In the genomic region with DNA sequence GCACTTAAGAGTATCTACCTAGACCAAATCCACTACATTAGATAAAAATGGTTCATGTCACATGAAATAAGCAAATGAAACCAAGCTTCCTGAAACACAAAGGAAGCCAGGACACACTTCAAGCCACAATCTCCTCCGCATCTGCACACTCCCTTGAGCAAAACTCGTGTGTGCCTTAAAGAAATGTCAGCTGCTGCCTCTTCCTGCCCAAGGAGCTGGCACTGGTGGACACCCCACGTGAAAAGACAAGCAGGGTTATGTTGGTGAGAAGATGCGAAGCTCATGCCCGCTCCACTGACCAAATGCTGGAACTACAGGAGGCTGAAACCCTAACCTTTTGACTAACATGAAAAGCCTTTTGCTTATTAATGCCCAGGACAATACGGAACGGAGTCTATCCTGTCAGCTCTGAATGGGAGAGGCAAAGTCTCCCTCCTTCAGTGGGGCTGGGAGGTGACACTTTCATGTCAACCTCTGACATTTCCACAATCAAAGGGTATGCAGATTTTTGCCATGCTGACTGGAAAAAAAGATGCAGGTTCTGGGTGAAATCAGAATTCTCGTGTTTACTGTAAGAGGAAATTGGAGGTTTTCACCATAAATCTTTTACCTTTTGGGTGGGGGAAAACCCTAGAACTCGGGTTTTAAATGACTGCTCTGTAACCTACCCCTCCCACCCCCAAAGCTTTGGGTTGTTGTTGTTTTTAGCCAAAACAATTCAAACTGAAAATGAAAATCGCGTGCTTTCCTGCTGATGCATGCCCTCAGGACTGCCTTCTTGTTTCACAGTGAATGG, we compare ENCODE assay signal across 12 mouse cellular contexts.
DNase-seq lines count a peak whose midpoint lies in the region.
"Had no signal": no experiment of that assay in that cellular context is flagged by ENCODE, and none has a peak within 500 bp of the region (broad histone marks: within the 10 kb centered on the region; RNA-seq: fewer than 3 reads in every experiment).

No protein-coding gene starts in this region.

- peak; percentile 31 for DNase-seq in lung, postnatal 25 days (ENCODE audit: low spot score)
- no peak for DNase-seq in lung, postnatal 4 days
- peak; percentile 49 to 63 for DNase-seq in CD8-positive naive resting alpha-beta T cell, adult 2 months (ENCODE audit: low read depth in 2 of 2, low spot score in 2 of 2)
- DNase-seq in induced T-regulatory cell, adult 2 months (ENCODE audit: low read depth), result peak; percentile 91
- DNase-seq in spleen, postnatal 36 days (ENCODE audit: low spot score in 2 of 2), result peak; percentile 57 to 71
- no peak for DNase-seq in frontal cortex, postnatal 14 days (ENCODE audit: low spot score in 2 of 2)
- no peak for DNase-seq in adrenal gland, adult (ENCODE audit: inconsistent age in 2 of 2, low spot score in 1 of 2)
- no peak for DNase-seq in urinary bladder, postnatal 14 days (ENCODE audit: low spot score)
- DNase-seq: adrenal gland, postnatal 14 days; cerebellum, adult 8-10 months; gastrocnemius, adult 2 months; liver had no signal

Comparison
In these comparisons a context has a peak if more than half of its experiments do, and no peak if none do; other contexts are left out.
1. DNase-seq: peak in lung, postnatal 25 days (single experiment), CD8-positive naive resting alpha-beta T cell, adult 2 months (2 of 2), induced T-regulatory cell, adult 2 months (single experiment) and spleen, postnatal 36 days (2 of 2); none in lung, postnatal 4 days (0 of 2), frontal cortex, postnatal 14 days (0 of 2), adrenal gland, adult (0 of 2) and urinary bladder, postnatal 14 days (single experiment).